Mouse (Mus musculus) left cerebral cortex, postnatal 14 days (tissue): Measurements from ENCODE around the gene Ncan. TPM values are rescaled to one million over a fixed set of nuclear protein-coding genes. Genes with fewer than 3 reads are reported as not detected.

Experiments
- DNase-seq, 2 experiments: peaks; one replicate each; pipeline ENCODE4 v3.0.0; 2021 to 2022; ENCODE audit warnings: low spot score in 2 of 2, mixed read lengths in 1 of 2
- intact Hi-C: fragments of 180-260 bp; cut with DNase I; formaldehyde crosslinking; loops from one replicate; pipeline ENCODE4 v1.15.1; 2025
- total RNA-seq, 2 experiments: library from RNA; stranded (reverse); gene quantifications; 2 replicates each; pipeline ENCODE4 v1.2.3; 2021

The Ncan gene
- total RNA-seq, 2 experiments from 2014 or later: 342 to 344 TPM

DNA sequence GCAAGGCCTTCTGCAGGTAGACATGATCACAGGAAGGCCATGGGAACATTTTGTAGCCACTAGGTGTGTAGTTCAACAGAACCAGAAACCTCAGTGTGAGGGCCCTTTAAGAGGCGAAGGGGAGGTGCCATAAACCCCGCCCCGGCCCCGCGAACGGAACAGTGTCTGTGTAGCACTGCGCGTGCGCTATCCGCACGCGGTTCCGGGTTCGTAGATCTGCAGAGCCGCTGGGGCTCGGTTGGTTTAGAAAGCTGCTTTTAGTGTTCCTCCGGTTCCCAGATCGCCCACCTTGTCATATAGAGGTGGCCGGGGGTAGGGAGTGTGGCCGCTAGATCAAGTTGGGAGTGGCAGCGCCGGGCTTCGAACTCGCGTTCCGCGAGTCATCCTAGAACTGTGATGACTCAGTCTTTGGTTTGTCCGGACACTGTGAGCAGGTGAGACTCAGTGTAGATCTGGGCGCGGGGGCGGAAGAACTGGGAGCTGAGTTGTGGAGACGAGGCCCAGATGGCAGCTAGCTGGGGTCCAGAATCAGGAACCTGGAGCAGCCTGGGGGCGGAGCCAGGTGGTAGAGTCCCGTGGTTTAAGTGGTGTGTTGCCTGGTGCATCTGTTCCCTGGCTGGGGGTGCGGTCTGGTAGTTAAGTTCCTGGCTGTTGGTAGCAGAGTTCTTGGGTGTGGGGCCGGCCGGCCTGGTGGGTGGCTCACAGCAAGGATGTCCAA is 10.7 kb upstream of the Ncan start, which contains the start of gene Nr2c2ap:
TSS of gene Nr2c2ap (plus strand) at position 168 of the 718 bp plus-strand sequence.
- peak; percentile 74 to 84 for DNase-seq
- intact Hi-C loops: no loop called here

DNA sequence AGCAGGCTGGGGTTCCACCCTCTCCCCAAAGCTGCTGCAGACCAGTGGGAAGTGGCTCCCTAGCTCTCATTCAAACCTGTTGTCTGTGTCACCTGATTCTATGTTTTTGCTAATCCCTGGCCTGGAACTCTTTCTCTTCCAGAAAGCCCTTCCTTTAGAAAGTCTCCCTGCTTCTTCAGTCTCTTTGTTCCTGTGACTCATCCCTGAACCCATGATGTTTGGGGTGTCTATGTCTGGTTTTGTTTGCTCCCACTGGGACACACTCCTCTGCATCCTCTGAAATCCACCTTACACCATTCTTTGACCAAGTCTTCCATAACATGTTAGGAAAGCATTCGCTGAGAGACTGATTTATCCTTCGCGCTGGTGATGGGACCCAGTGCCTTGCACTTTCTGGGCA is 9.4 kb upstream of the Ncan start:
- no peak for DNase-seq
- intact Hi-C loops: no loop called here

- intact Hi-C loops: no loop called here
These were observed 8.8 kb upstream of the Ncan start for GRCm38 (mm10) chr8:70129309-70129952.

DNA sequence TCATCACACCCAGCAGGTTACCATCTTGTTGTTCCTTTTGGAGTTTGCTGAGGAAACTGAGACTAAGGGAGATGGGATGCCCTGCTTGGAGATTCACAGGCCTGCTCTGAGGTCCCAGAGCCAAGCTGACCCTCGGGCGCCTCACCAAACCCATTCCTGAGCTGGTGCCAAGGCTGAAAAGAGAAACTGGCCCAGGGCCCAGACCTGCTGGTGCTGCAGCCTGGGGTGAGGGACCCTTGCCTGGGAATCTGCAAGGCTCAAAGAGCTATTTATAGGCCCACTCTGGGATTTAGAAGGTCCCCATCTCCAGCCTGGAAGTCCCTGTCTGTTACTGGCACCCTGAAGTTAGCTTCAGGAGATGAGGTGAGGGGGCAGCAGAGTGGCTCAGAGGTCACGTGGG is 7.8 kb upstream of the Ncan start:
- intact Hi-C loops: no loop called here
- peak; percentile 66 to 72 for DNase-seq

More at GRCm38 (mm10) chr8:70129309-70129952, 8.8 kb upstream of the Ncan start:
- DNase-seq: peak; percentile 74 to 81

GRCm38 (mm10) chr8:70124992-70125391 is 4.3 kb upstream of the Ncan start:
- intact Hi-C loops: no loop called here
- no peak for DNase-seq

DNA sequence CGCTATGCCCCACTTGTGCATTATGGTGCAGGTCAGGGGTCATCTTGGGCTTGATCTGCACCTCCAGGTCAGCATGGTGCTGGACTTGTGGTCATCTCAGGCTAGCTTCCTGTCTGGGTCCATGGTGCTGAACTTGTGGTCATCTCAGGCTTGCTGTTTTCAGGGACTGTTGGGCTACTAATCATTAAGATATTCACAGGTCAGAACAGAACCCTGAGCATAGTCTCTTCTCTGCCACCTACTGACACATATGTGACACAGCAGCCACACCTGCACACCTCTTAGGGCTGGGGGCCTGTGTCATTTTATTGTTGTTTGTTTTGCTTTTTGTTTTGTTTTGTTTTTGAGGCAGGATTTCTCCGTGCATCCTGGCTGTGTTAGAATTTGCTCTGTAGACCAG is 2.2 kb upstream of the Ncan start:
- intact Hi-C loops: no loop called here
- DNase-seq: no peak

DNA sequence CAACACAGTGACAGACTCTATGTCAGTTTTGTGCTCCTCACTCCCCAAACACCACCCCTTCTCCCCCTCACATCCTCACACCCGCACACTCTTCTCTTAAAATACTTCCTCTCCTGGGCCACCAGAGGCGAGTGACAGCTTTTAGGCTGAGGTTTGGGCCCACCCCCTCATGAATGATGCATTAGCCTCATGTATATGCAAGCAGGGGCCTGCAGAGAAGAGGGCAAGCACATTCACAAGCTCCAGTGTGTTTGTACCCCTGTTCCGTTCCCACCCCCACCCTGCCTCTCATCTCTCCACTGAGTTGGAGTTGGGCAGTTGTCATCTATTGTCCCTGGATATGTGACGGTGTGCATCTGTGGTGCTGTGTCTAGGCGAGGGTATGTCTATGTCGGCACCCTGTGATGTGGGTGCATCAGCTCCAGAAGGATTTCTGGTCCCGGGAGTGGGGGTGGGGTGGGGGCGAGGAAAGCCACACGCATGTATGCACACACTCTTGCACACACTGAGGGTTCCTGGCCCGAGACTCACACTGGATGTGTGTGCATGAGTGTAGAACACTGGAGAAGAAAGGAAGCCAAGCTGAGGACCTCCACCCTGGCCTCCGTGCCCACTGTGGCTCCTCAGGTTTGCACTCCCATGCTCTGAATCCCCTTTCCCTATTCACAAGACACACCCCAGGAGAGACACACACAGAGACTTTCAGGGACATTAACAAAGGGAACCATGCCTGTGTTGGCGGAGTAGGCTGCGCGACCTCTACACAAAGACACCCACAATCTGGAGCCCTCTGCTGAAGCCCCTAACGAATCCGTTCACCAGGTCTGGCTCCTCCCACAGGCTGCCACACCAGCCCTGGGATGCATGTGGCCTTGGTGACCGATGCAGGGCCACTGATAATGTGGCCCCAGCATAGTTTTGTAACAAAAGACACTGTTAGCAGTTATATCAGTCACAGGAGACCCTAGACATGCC is 1.7 kb downstream of the Ncan start:
- intact Hi-C loops: no loop called here

DNA sequence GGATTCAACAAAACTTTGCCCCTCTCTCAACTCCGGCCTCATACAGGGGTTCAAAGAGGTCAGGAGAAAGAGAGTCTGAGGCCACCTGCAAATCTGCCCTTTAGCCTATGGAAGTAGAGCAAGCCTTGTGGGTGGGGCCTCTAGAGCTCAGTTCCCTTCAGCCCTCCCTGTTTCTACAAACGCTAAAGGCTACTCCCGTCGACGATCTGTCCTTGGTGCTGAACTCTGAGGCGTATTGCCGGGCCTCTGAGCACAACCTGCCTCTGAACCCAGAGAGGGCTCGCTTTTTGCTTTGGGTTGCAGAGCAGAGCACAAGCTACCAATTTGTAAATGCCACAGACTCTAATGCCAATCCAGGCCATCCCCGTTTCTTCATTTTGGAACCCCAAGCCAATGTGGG is 3.1 kb downstream of the Ncan start:
- intact Hi-C loops: no loop called here
- DNase-seq: no peak

More for the DNA sequence above, 1.7 kb downstream of the Ncan start:
- peak; percentile 78 to 92 for DNase-seq

- intact Hi-C loops: no loop called here
- DNase-seq: no peak
These were observed 5.8 kb downstream of the Ncan start for GRCm38 (mm10) chr8:70114892-70115291.

- DNase-seq: no peak
- intact Hi-C loops: no loop called here
These were observed 6.2 kb downstream of the Ncan start for GRCm38 (mm10) chr8:70114488-70114887.

GRCm38 (mm10) chr8:70112401-70113016 is 8.2 kb downstream of the Ncan start:
- DNase-seq: no peak
- intact Hi-C loops: no loop called here

DNA sequence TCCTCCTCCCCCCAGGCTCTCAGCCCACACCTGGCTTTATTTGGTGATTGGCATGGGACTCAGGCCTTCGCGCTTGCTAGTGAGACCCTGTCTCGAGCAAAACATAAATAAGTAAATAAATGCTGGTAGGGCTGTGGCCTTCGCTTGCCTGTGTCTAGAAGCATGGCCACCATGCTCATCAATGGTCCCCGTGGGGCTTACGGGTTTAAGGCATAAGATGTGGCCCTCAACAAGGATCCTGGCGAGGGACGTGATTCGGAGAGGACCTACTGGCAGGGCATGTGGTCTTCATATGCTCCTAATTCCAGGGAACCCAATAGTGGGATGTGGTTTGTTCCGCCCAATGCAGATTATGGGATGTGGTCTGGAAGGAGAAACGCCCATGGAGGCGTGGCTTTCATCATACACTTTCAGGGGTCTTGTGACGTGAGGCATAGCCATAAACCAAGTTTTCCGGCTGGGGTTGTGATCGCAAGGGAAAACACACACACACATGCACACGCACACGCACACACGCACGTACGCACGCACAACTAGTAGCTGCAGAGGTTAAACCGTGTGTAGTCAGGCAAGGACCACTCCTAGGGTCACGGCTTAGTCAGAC is 9.4 kb downstream of the Ncan start:
- intact Hi-C loops: no loop called here

GRCm38 (mm10) chr8:70110451-70110850 is 10.2 kb downstream of the Ncan start:
- intact Hi-C loops: no loop called here
- DNase-seq: no peak

More for the DNA sequence above, 9.4 kb downstream of the Ncan start:
- no peak for DNase-seq

- intact Hi-C loops: no loop called here
- DNase-seq: no peak
These were observed 15.8 kb downstream of the Ncan start for GRCm38 (mm10) chr8:70104922-70105321.

DNA sequence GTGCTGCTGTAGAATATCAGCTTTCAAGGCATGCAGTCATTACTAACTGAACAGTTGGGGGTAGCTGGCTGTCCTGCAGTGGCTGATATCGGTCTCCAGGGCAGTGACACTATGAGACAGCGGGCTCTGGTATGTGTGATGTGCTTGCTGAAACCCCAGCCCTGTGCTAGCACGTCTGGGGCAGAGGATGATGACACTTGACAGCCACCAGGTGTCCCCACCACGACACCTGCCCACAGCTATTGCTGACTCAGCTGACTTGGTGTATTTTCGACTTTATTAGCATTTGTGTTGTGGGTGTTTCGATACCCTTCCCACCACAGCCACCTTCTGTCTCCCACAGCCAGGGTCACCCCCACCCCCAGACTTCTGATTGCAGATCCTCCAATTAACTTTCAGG is 16.2 kb downstream of the Ncan start:
- intact Hi-C loops: no loop called here
- no peak for DNase-seq

GRCm38 (mm10) chr8:70100241-70100640 is 20.4 kb downstream of the Ncan start:
- intact Hi-C loops: no loop called here
- peak in 1 of 2 experiments; percentile 67 for DNase-seq

GRCm38 (mm10) chr8:70099276-70099675 is 21.4 kb downstream of the Ncan start:
- DNase-seq: peak in 1 of 2 experiments; percentile 84
- intact Hi-C loops: no loop called here

GRCm38 (mm10) chr8:70092786-70093185 is 27.9 kb downstream of the Ncan start:
- DNase-seq: no peak
- intact Hi-C loops: no loop called here
